Mouse (Mus musculus): ENCODE data around the gene Dennd6a. TPM values are rescaled to one million over a fixed set of nuclear protein-coding genes. Genes with fewer than 3 reads are reported as not detected.

The Dennd6a gene
- polyA plus RNA-seq, 1 experiment = 63.9 TPM

DNA sequence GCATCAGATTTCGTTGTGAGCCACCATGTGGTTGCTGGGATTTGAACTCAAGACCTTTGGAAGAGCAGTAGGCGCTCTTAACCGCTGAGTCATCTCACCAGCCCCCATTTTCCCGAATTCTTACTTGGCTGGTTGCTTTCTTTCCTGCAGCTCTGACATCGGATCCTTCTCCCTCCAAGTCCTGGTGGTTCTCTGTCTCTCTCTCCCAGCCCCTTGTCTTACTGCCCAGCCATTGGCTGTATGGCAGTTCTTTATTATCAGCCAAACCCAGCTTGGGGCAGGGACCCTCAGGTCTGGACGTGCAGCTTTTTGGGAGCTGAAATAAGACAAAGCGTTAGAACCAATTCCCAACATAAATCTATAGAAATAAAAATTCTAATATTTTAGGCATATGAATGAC lies 21.5 kb downstream of the Dennd6a start:
- Histone ChIP-seq H3K9me3 (replicated peaks; ENCODE audit: control insufficient read depth, insufficient read depth, low read length, poor library complexity, severe bottlenecking) (peaks cover 2% of the 10 kb centered on the region; the same call in 1 of the 2 replicates), H3K9ac (ENCODE audit: low read depth, poor library complexity, severe bottlenecking) (no peak overlapping the region), H3K36me3 (ENCODE audit: control insufficient read depth, insufficient read depth, low read length, poor library complexity, severe bottlenecking) (no peaks in the 10 kb centered on the region), H3K27me3 (ENCODE audit: control insufficient read depth, insufficient read depth, low read length, poor library complexity, severe bottlenecking) (no peaks in the 10 kb centered on the region), H3K27ac (ENCODE audit: insufficient read depth, low read length) (no peak overlapping the region), H3K4me1 (ENCODE audit: control insufficient read depth, insufficient read depth, low read length) (no peaks in the 10 kb centered on the region), H3K4me3 (ENCODE audit: low read depth, low read length) (no peak overlapping the region)
- TF ChIP-seq CTCF (IDR thresholded peaks at IDR 0.05; ENCODE audit: low read depth, low read length) (no peak), EP300 (IDR thresholded peaks at IDR 0.05; ENCODE audit: insufficient read depth, low read depth, low read length) (no peak), POLR2A (IDR thresholded peaks at IDR 0.05; ENCODE audit: insufficient read depth, low read length) (no peak)

DNA sequence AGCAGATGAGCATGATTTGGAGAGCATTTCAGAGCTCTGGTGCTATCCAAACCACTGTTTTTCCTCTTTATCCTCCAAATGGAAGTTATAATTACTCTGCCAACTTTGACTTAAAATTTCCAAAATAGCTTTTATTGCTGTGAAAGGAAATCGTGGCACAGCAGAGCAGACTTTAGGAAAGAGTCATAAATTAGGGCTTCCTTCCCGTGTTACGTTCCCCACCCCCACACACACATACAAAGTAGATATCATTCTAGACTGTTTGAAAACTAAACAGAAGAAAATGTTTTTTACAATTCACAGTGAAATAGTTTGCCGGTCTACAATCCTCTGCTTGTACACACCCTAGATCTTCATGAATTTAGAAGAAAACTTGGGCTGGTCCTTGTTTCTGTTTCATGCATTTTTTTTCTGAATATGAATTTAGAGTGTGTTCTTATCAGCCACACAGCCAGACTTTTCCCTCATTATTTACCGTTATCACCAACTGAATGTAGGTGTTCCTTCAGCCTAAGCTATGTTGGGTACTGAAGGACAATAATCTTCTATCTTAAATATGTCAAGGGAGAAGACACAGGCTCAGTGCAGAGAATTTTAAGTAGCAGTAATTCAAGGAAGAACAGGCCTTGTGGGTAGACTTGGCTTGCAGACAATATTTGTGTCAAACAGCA lies 22.2 kb downstream of the Dennd6a start:
- H3K36me3 ChIP-seq (ENCODE audit: control insufficient read depth, insufficient read depth, low read length, poor library complexity, severe bottlenecking) = no peaks in the 10 kb centered on the region
- TF ChIP-seq POLR2A (IDR thresholded peaks at IDR 0.05; ENCODE audit: insufficient read depth, low read length) = no peak
- no peak for TF ChIP-seq EP300 (IDR thresholded peaks at IDR 0.05; ENCODE audit: insufficient read depth, low read depth, low read length)
- TF ChIP-seq CTCF (IDR thresholded peaks at IDR 0.05; ENCODE audit: low read depth, low read length) = no peak
- H3K27me3 ChIP-seq (ENCODE audit: control insufficient read depth, insufficient read depth, low read length, poor library complexity, severe bottlenecking) = no peaks in the 10 kb centered on the region
- H3K27ac ChIP-seq (ENCODE audit: insufficient read depth, low read length) = no peak overlapping the region
- no peak overlapping the region for H3K9ac ChIP-seq (ENCODE audit: low read depth, poor library complexity, severe bottlenecking)
- H3K4me1 ChIP-seq (ENCODE audit: control insufficient read depth, insufficient read depth, low read length) = no peaks in the 10 kb centered on the region
- H3K9me3 ChIP-seq (replicated peaks; ENCODE audit: control insufficient read depth, insufficient read depth, low read length, poor library complexity, severe bottlenecking) = peaks cover 2% of the 10 kb centered on the region; the same call in 1 of the 2 replicates
- H3K4me3 ChIP-seq (ENCODE audit: low read depth, low read length) = no peak overlapping the region

DNA sequence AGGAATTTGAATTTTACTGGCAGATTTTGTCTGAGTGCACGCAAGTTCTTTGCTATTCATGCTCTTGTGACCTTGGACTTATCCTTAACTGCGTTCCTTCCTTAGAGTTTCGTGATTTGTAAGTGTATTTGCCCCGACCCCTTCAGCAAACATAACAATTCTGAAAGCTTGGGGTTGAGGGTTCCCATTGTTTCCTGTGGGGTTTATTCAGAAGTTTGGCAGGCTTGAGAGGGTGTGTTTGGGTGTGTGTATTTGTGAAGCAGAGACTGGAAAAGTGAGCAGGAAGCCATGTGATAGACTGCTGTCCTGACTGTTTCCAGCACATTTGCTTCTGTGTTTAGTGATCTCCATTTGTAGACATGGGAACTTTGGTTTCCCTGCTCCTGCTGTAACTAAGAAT lies 31.7 kb downstream of the Dennd6a start:
- 0 out of 2 replicates have a peak overlapping the region, but pooled peaks have one; percentile 1 for H3K9ac ChIP-seq (ENCODE audit: low read depth, poor library complexity, severe bottlenecking)
- TF ChIP-seq POLR2A (IDR thresholded peaks at IDR 0.05; ENCODE audit: insufficient read depth, low read length) (no peak), EP300 (IDR thresholded peaks at IDR 0.05; ENCODE audit: insufficient read depth, low read depth, low read length) (no peak), CTCF (IDR thresholded peaks at IDR 0.05; ENCODE audit: low read depth, low read length) (no peak)
- no peaks in the 10 kb centered on the region for H3K9me3 ChIP-seq (replicated peaks; ENCODE audit: control insufficient read depth, insufficient read depth, low read length, poor library complexity, severe bottlenecking)
- peaks cover 2% of the 10 kb centered on the region for H3K4me1 ChIP-seq (ENCODE audit: control insufficient read depth, insufficient read depth, low read length)
- H3K27me3 ChIP-seq (ENCODE audit: control insufficient read depth, insufficient read depth, low read length, poor library complexity, severe bottlenecking) = no peaks in the 10 kb centered on the region
- no peak overlapping the region for H3K4me3 ChIP-seq (ENCODE audit: low read depth, low read length)
- peaks cover 3% of the 10 kb centered on the region; the same call in 1 of the 2 replicates for H3K36me3 ChIP-seq (ENCODE audit: control insufficient read depth, insufficient read depth, low read length, poor library complexity, severe bottlenecking)
- peak overlapping the region; percentile 95 for H3K27ac ChIP-seq (ENCODE audit: insufficient read depth, low read length)

DNA sequence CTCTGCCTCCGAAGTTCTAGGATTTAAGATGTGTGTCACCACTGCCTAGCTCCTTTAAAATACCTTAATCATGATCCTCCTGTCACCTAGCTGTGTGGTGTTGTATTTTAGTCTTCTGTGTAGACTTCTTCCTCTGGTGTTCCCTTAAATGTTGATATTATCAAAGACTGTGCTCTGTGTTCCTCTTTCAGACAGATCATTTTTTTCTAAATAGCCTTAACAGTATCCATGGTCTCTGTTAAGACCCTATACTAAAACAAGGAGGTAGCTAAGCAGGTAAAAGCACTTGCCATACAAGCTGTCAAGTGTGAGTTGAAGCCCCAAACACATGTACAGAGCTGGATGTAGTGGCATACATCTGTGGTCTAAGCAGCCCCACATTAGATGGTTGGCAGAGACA lies 36.0 kb downstream of the Dennd6a start:
- H3K9ac ChIP-seq (ENCODE audit: low read depth, poor library complexity, severe bottlenecking) = no peak overlapping the region
- H3K36me3 ChIP-seq (ENCODE audit: control insufficient read depth, insufficient read depth, low read length, poor library complexity, severe bottlenecking) = peaks cover 10% of the 10 kb centered on the region
- H3K27me3 ChIP-seq (ENCODE audit: control insufficient read depth, insufficient read depth, low read length, poor library complexity, severe bottlenecking) = no peaks in the 10 kb centered on the region
- peaks cover 2% of the 10 kb centered on the region for H3K4me1 ChIP-seq (ENCODE audit: control insufficient read depth, insufficient read depth, low read length)
- TF ChIP-seq POLR2A (IDR thresholded peaks at IDR 0.05; ENCODE audit: insufficient read depth, low read length) = no peak
- no peak for TF ChIP-seq EP300 (IDR thresholded peaks at IDR 0.05; ENCODE audit: insufficient read depth, low read depth, low read length)
- TF ChIP-seq CTCF (IDR thresholded peaks at IDR 0.05; ENCODE audit: low read depth, low read length) = no peak
- H3K9me3 ChIP-seq (replicated peaks; ENCODE audit: control insufficient read depth, insufficient read depth, low read length, poor library complexity, severe bottlenecking) = no peaks in the 10 kb centered on the region
- H3K4me3 ChIP-seq (ENCODE audit: low read depth, low read length) = no peak overlapping the region
- H3K27ac ChIP-seq (ENCODE audit: insufficient read depth, low read length) = no peak overlapping the region

DNA sequence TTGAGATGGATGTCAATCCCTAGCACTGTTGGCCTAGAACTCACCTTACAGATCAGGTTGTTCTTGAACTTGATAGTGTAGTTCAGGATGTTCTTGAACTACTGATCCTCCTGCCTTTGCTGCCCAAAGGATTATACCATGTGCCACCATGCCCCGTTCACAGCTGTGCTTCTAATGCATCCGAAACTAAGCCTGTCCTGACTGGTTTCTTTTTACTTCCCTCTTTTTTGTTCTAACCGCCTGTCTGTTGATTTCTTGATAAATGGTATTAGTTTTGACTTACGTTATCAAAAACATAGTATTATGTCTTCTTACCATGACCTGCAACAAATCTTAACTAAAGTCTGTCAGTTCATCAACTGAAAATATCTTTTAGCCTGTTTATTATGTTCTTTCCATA lies 37.0 kb downstream of the Dennd6a start:
- Histone ChIP-seq H3K27me3 (ENCODE audit: control insufficient read depth, insufficient read depth, low read length, poor library complexity, severe bottlenecking) (no peaks in the 10 kb centered on the region), H3K36me3 (ENCODE audit: control insufficient read depth, insufficient read depth, low read length, poor library complexity, severe bottlenecking) (peaks cover 10% of the 10 kb centered on the region), H3K27ac (ENCODE audit: insufficient read depth, low read length) (no peak overlapping the region), H3K9me3 (replicated peaks; ENCODE audit: control insufficient read depth, insufficient read depth, low read length, poor library complexity, severe bottlenecking) (no peaks in the 10 kb centered on the region), H3K4me3 (ENCODE audit: low read depth, low read length) (no peak overlapping the region), H3K4me1 (ENCODE audit: control insufficient read depth, insufficient read depth, low read length) (no peaks in the 10 kb centered on the region), H3K9ac (ENCODE audit: low read depth, poor library complexity, severe bottlenecking) (no peak overlapping the region)
- TF ChIP-seq CTCF (IDR thresholded peaks at IDR 0.05; ENCODE audit: low read depth, low read length) (no peak), EP300 (IDR thresholded peaks at IDR 0.05; ENCODE audit: insufficient read depth, low read depth, low read length) (no peak), POLR2A (IDR thresholded peaks at IDR 0.05; ENCODE audit: insufficient read depth, low read length) (no peak)

DNA sequence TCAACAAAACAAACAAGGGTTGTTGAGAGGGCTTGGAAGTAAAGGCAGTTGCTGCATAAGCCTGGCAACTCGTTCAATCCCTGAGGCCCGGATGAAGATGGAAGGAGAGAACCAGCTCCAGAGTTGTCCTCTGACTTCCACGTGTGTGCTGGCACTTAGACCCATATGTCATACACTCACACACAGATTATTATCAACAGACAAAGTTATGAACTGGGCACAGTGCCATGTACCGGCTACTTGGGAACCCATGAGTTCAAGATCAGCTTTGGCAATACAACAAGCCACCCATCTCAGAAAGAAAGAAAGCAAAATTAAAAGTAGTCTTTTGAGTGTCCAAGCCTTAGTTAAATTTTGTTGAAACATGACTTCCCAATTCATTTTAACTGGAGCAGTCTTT lies 51.6 kb downstream of the Dennd6a start:
- no peaks in the 10 kb centered on the region for H3K9me3 ChIP-seq (replicated peaks; ENCODE audit: control insufficient read depth, insufficient read depth, low read length, poor library complexity, severe bottlenecking)
- no peaks in the 10 kb centered on the region for H3K27me3 ChIP-seq (ENCODE audit: control insufficient read depth, insufficient read depth, low read length, poor library complexity, severe bottlenecking)
- no peak overlapping the region for H3K9ac ChIP-seq (ENCODE audit: low read depth, poor library complexity, severe bottlenecking)
- H3K4me1 ChIP-seq (ENCODE audit: control insufficient read depth, insufficient read depth, low read length) = no peaks in the 10 kb centered on the region
- no peak for TF ChIP-seq POLR2A (IDR thresholded peaks at IDR 0.05; ENCODE audit: insufficient read depth, low read length)
- H3K27ac ChIP-seq (ENCODE audit: insufficient read depth, low read length) = no peak overlapping the region
- peaks cover 14% of the 10 kb centered on the region for H3K36me3 ChIP-seq (ENCODE audit: control insufficient read depth, insufficient read depth, low read length, poor library complexity, severe bottlenecking)
- no peak overlapping the region for H3K4me3 ChIP-seq (ENCODE audit: low read depth, low read length)
